Mouse (Mus musculus) liver, embryonic 14.5 days (tissue): ENCODE measurements at regions not wholly inside any gene's neighbourhood (a gene's known extent, or its start where the extent isn't known, plus 50 kb on each side); places are given as distances from the start of the nearest gene placed in this dataset.

Experiments
- ATAC-seq: fragments of 200-750 bp; cut with Nextera tagmentation; 2 replicates; pipeline ENCODE4 v1.8.0; 2017; ENCODE audit warnings: moderate number of reproducible peaks, mild to moderate bottlenecking, moderate library complexity; ENCODE audit not compliant: insufficient read depth
- DNase-seq, 3 experiments: peaks; one replicate each; pipeline ENCODE4 v3.0.0-alpha.2; 2012 to 2013; ENCODE audit warnings: low read depth in 3 of 3, low spot score in 3 of 3
- H3K27ac ChIP-seq: fragments of 300-500 bp; sonication (generic); 2 replicates; pipeline ENCODE4 v1.5.1; 2014; ENCODE audit warnings: moderate library complexity, mild to moderate bottlenecking, control low read depth, inconsistent platforms
- H3K27me3 ChIP-seq: fragments of 300-500 bp; sonication (generic); 2 replicates; pipeline ENCODE4 v1.6.1; 2014; ENCODE audit warnings: mild to moderate bottlenecking, low read length, moderate library complexity; ENCODE audit not compliant: control insufficient read depth, insufficient read depth
- H3K36me3 ChIP-seq: fragments of 300-500 bp; sonication (generic); replicated peaks from 2 replicates; pipeline ENCODE4 v1.6.1; 2014; ENCODE audit warnings: low read depth; ENCODE audit not compliant: control insufficient read depth, insufficient read depth
- H3K4me1 ChIP-seq, 2 experiments: fragments of 200-500 bp in 1 of 2; fragments of 300-500 bp in 1 of 2; sonication (generic) in 1 of 2; replicated peaks; 2 replicates each; pipeline ENCODE4 v1.6.1; 2012 to 2014; ENCODE audit warnings: antibody characterized with exemption in 1 of 2, inconsistent platforms in 1 of 2, low read length in 1 of 2; ENCODE audit not compliant: control insufficient read depth in 2 of 2, insufficient read depth in 2 of 2
- H3K4me2 ChIP-seq: fragments of 300-500 bp; sonication (generic); 2 replicates; pipeline ENCODE4 v1.6.1; 2014; ENCODE audit warnings: low read depth, mild to moderate bottlenecking, control low read depth, moderate library complexity
- H3K4me3 ChIP-seq, 2 experiments: fragments of 200-500 bp in 1 of 2; fragments of 300-500 bp in 1 of 2; sonication (generic) in 1 of 2; 2 replicates each; pipeline ENCODE4 v1.5.1; 2012 to 2014; ENCODE audit warnings: low read depth in 2 of 2, low read length in 2 of 2, mild to moderate bottlenecking in 2 of 2, control low read depth in 1 of 2, inconsistent platforms in 1 of 2, moderate library complexity in 1 of 2; ENCODE audit not compliant: insufficient read depth in 1 of 2
- H3K9ac ChIP-seq: fragments of 300-500 bp; sonication (generic); replicated peaks from 2 replicates; pipeline ENCODE4 v1.6.1; 2014; ENCODE audit warnings: mild to moderate bottlenecking, control low read depth, moderate library complexity
- H3K9me3 ChIP-seq: fragments of 300-500 bp; sonication (generic); 2 replicates; pipeline ENCODE4 v1.6.1; 2016; ENCODE audit warnings: low read length, mixed read lengths; ENCODE audit not compliant: control insufficient read depth
- CTCF ChIP-seq: IDR thresholded peaks from 2 replicates; pipeline ENCODE4 v1.5.1; 2016; ENCODE audit warnings: antibody characterized with exemption, low read depth, control low read depth
- EP300 ChIP-seq: IDR thresholded peaks from 2 replicates; pipeline ENCODE4 v1.6.1; 2016; ENCODE audit warnings: antibody characterized with exemption, low read depth
- WGBS: fragments of 180-500 bp; shearing (Covaris S2); extraction: QIAGEN DNeasy Blood & Tissue Kit; methylation state at CpG from one replicate; pipeline ENCODE4 v1.1.7; 2014; ENCODE audit not compliant: insufficient replicate concordance; 5-methylcytosine and 5-hydroxymethylcytosine counted together

DNA sequence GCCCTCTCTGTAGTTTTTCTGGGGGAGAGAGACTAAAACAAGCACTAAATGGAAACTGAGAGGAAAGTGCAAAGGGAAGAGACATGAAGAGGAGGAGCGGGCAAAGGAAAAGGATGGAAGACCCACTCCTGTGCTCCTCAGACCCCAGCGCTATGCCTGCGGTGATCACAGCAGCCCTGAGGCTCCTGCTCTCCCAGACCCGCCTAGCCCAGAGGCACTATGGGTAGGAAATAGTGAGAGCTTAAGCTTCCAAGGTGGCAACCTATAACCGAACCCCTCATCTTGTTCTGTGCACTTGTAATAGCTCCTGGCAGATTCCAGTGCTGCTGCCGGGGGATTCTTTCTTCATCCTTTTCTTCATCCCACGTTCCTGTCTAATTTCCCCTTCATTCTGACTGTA, 112.2 kb upstream of the Oxgr1 start:
- Histone ChIP-seq H3K9me3 (no peaks in the 10 kb centered on the region), H3K4me3 (no peak overlapping the region), H3K36me3 (no peaks in the 10 kb centered on the region), H3K4me1 (no peaks in the 10 kb centered on the region), H3K27me3 (no peaks in the 10 kb centered on the region), H3K9ac (no peak overlapping the region), H3K4me2 (no peak overlapping the region), H3K27ac (no peak overlapping the region)
- no peak for ATAC-seq
- DNase-seq: no peak
- TF ChIP-seq CTCF (no peak), EP300 (no peak)
- WGBS: 59% methylated on average over 7 of the region's 7 CpGs

GRCm38 (mm10) chr14:120164184-120164583, 111.3 kb upstream of the Mbnl2 start:
- Histone ChIP-seq H3K4me2 (no peak overlapping the region), H3K4me3 (no peak overlapping the region), H3K27ac (no peak overlapping the region), H3K9ac (no peak overlapping the region), H3K36me3 (no peaks in the 10 kb centered on the region), H3K9me3 (no peaks in the 10 kb centered on the region), H3K27me3 (no peaks in the 10 kb centered on the region), H3K4me1 (no peaks in the 10 kb centered on the region)
- 26% methylated on average over 2 of the region's 2 CpGs for WGBS
- ATAC-seq (no peak), DNase-seq (no peak)
- TF ChIP-seq EP300 (no peak), CTCF (no peak)

DNA sequence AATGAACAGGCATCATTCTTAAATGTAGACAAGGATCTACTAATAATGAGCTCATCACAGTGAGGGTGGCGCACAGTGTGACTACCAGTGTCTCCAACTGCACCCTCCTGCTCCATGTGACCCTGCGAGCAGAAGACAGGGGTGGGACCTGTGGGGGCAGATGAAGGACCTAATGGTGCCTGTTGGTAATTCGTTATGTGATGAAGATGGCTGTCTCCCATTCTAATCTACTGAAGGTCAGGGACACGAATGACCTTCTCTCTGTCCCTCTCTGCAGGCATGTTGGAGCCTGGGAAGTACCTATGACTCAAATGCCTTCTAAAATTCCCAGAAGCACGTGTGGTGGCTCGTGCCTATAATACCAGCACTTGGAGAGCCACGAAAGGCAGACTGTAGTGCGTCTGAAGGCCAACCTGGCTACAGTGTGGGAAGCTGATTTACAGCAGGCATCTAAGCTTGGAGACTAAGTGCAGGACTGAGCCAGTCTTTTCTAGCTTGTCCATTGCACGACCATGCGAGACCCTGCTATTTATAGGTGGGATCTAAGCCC, 109.9 kb upstream of the Mbnl2 start:
- H3K4me1 ChIP-seq: no peaks in the 10 kb centered on the region
- no peak overlapping the region for H3K4me3 ChIP-seq
- 60% methylated on average over 10 of the region's 10 CpGs for WGBS
- no peak for ATAC-seq
- no peak overlapping the region for H3K4me2 ChIP-seq
- H3K27ac ChIP-seq: no peak overlapping the region
- H3K9me3 ChIP-seq: no peaks in the 10 kb centered on the region
- H3K27me3 ChIP-seq: no peaks in the 10 kb centered on the region
- H3K36me3 ChIP-seq: no peaks in the 10 kb centered on the region
- TF ChIP-seq CTCF (no peak), EP300 (no peak)
- DNase-seq: no peak
- H3K9ac ChIP-seq: no peak overlapping the region

GRCm38 (mm10) chr14:120170733-120171132, 104.7 kb upstream of the Mbnl2 start:
- Histone ChIP-seq H3K4me1 (no peaks in the 10 kb centered on the region), H3K4me3 (no peak overlapping the region), H3K4me2 (no peak overlapping the region), H3K27me3 (no peaks in the 10 kb centered on the region), H3K27ac (no peak overlapping the region), H3K9me3 (no peaks in the 10 kb centered on the region), H3K36me3 (no peaks in the 10 kb centered on the region), H3K9ac (no peak overlapping the region)
- TF ChIP-seq EP300 (no peak), CTCF (no peak)
- WGBS: 70% methylated on average over 7 of the region's 7 CpGs
- DNase-seq (no peak), ATAC-seq (no peak)

DNA sequence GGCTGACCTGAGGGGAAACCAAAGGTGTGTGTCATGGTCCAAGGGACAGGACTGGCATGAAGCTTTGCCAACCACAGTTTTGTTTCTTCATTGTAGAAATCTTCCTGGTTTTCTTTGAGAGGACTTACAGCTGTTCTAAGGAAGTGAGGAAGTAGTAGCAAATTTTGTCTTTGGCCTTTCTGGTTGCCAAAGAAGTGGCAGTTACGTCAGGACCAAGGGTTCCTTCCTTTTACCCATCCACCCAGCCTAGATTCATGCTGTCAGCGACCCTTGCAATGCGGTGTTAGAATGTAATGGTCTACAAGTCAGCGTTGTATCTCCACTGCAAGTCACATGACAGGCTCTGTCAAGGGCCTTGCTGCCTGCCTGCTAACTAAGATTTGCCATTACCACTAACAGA, 103.4 kb upstream of the Mbnl2 start:
- ATAC-seq (no peak), DNase-seq (no peak)
- no peaks in the 10 kb centered on the region for H3K9me3 ChIP-seq
- H3K4me3 ChIP-seq: no peak overlapping the region
- no peaks in the 10 kb centered on the region for H3K27me3 ChIP-seq
- WGBS: 54% methylated on average over 4 of the region's 4 CpGs
- no peak for TF ChIP-seq EP300
- TF ChIP-seq CTCF: no peak
- H3K4me2 ChIP-seq: no peak overlapping the region
- no peaks in the 10 kb centered on the region for H3K36me3 ChIP-seq
- no peak overlapping the region for H3K27ac ChIP-seq
- no peak overlapping the region for H3K9ac ChIP-seq
- H3K4me1 ChIP-seq: no peaks in the 10 kb centered on the region
